Mouse (Mus musculus) myocyte (in vitro differentiated cells): ENCODE results near the gene Sugt1. TPM values are rescaled to one million over a fixed set of nuclear protein-coding genes. Genes with fewer than 3 reads are reported as not detected.

Experiments
- H3K27me3 ChIP-seq: one replicate; pipeline ENCODE4 v1.6.1; 2011; ENCODE audit not compliant: control insufficient read depth, insufficient read depth, insufficient read length
- H3K36me3 ChIP-seq: one replicate; pipeline ENCODE4 v1.6.1; 2011; ENCODE audit not compliant: control insufficient read depth, insufficient read depth
- H3K4me2 ChIP-seq: one replicate; pipeline ENCODE4 v1.6.1; 2011; ENCODE audit warnings: low read depth, control low read depth
- H3K4me3 ChIP-seq: one replicate; pipeline ENCODE4 v1.5.1; 2011; ENCODE audit warnings: mild to moderate bottlenecking, control low read depth, moderate library complexity
- H3K79me2 ChIP-seq: one replicate; pipeline ENCODE4 v1.6.1; 2011; ENCODE audit not compliant: control insufficient read depth, insufficient read depth
- H3ac ChIP-seq: one replicate; pipeline ENCODE4 v1.6.1; 2011; ENCODE audit not compliant: control insufficient read depth, insufficient read length
- CEBPB ChIP-seq: IDR thresholded peaks from 2 replicates; pipeline ENCODE4 v1.6.1; 2011; ENCODE audit warnings: mild to moderate bottlenecking, moderate library complexity; ENCODE audit not compliant: poor library complexity, insufficient read depth, severe bottlenecking
- E2F4 ChIP-seq: IDR thresholded peaks from one replicate; pipeline ENCODE4 v1.6.1; 2011; ENCODE audit warnings: mild to moderate bottlenecking, control low read depth, moderate library complexity; ENCODE audit not compliant: insufficient read depth
- MAX ChIP-seq: IDR thresholded peaks from one replicate; pipeline ENCODE4 v1.6.1; 2011; ENCODE audit warnings: low read depth, mild to moderate bottlenecking, control low read depth
- MYOD1 ChIP-seq, 3 experiments: IDR thresholded peaks; one replicate each; pipeline ENCODE4 v1.6.1; 2011; ENCODE audit warnings: control low read depth in 2 of 3, low read depth in 2 of 3, mild to moderate bottlenecking in 2 of 3, moderate library complexity in 1 of 3; ENCODE audit not compliant: insufficient read length in 2 of 3, control insufficient read depth in 1 of 3
- MYOG ChIP-seq, 3 experiments: IDR thresholded peaks; one replicate each; pipeline ENCODE4 v1.6.1; 2011; ENCODE audit warnings: control low read depth in 2 of 3, low read depth in 2 of 3, mild to moderate bottlenecking in 2 of 3; ENCODE audit not compliant: insufficient read length in 2 of 3, control insufficient read depth in 1 of 3, insufficient read depth in 1 of 3
- POLR2A ChIP-seq: IDR thresholded peaks from one replicate; pipeline ENCODE4 v1.6.1; 2011; ENCODE audit warnings: low read depth, mild to moderate bottlenecking, control low read depth, moderate library complexity; ENCODE audit not compliant: insufficient read length
- POLR2AphosphoS2 ChIP-seq: IDR thresholded peaks from one replicate; pipeline ENCODE4 v1.6.1; 2011; ENCODE audit warnings: low read depth, control low read depth; ENCODE audit not compliant: insufficient read length
- REST ChIP-seq: IDR thresholded peaks from one replicate; pipeline ENCODE4 v1.6.1; 2011; ENCODE audit warnings: mild to moderate bottlenecking, control low read depth, moderate library complexity; ENCODE audit not compliant: insufficient read depth, insufficient read length
- SRF ChIP-seq: IDR thresholded peaks from one replicate; pipeline ENCODE4 v1.6.1; 2011; ENCODE audit warnings: low read depth; ENCODE audit not compliant: control insufficient read depth, insufficient read length
- TCF12 ChIP-seq: IDR thresholded peaks from one replicate; pipeline ENCODE4 v1.6.1; 2011; ENCODE audit warnings: mild to moderate bottlenecking, control low read depth; ENCODE audit not compliant: poor library complexity, insufficient read depth, severe bottlenecking
- TCF3 ChIP-seq: IDR thresholded peaks from one replicate; pipeline ENCODE4 v1.6.1; 2011; ENCODE audit warnings: low read depth, control low read depth; ENCODE audit not compliant: insufficient read length
- USF1 ChIP-seq: IDR thresholded peaks from one replicate; pipeline ENCODE4 v1.6.1; 2011; ENCODE audit warnings: low read depth, mild to moderate bottlenecking, control low read depth, moderate library complexity
- polyA plus RNA-seq: library from polyadenylated mRNA; unstranded; fragments of >200 nt; fragmentation: generic; extraction: Trizol; gene quantifications from one replicate; pipeline ENCODE4 v1.2.1, GENCODE M21; 2012; ENCODE audit warnings: missing spikeins

Sugt1 gene
- polyA plus RNA-seq, 1 experiment: 65.4 TPM

DNA sequence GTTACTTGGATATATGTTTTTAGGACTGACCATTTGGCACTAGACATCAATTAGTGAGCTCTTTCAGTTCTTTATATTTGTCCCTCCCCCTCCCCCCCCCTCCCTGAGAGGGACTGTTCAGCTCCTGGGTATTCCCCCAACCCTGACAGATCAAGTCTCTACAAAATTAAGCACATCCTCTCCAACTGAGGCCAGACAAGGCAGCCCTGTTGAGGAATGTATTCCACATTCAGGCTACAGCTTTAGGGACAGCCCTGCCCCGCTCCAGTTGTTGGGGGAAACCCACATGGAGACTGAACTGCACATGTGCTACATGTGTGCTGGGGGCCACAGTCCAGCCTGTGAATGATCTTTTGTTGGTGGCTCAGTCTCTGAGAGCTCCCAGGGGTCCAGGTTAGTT is 34.6 kb upstream of the Sugt1 start:
- peaks cover 5% of the 10 kb centered on the region for H3K79me2 ChIP-seq
- no peak overlapping the region for H3K4me3 ChIP-seq
- H3K4me2 ChIP-seq: no peak overlapping the region
- no peak for TF ChIP-seq MAX
- TF ChIP-seq MYOG (IDR thresholded peaks at IDR 0.05; ENCODE audit: control insufficient read depth in 1 of 3, insufficient read depth in 1 of 3, insufficient read length in 2 of 3, low read depth in 2 of 3): peak in 1 of 3 experiments; percentile 35
- TF ChIP-seq MYOD1 (IDR thresholded peaks at IDR 0.05; ENCODE audit: control insufficient read depth in 1 of 3, insufficient read length in 2 of 3, low read depth in 2 of 3): no peak
- no peak overlapping the region for H3ac ChIP-seq
- no peaks in the 10 kb centered on the region for H3K36me3 ChIP-seq
- no peaks in the 10 kb centered on the region for H3K27me3 ChIP-seq

DNA sequence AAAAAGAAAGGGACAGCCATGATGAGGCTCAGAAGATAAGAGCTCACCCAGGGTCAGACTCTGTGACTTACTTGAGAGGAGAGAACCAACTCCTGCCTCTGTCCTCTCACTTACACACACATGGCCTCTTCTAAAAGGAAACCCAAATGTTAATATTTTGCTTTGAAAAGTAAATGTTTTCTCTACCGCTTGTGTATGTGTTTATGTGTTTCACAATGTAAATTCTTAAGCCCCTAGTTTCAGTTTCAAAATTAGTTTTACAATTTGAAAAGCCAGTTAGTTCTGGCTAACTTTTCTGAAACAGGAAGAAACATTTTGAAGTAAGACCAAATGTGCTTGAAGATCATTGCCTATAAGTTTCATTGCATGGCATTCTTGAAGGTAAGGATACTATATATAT is 29.7 kb upstream of the Sugt1 start:
- no peaks in the 10 kb centered on the region for H3K27me3 ChIP-seq
- TF ChIP-seq POLR2AphosphoS2: no peak
- no peak for TF ChIP-seq E2F4
- no peak for TF ChIP-seq CEBPB
- no peak for TF ChIP-seq MAX
- TF ChIP-seq MYOG (IDR thresholded peaks at IDR 0.05; ENCODE audit: control insufficient read depth in 1 of 3, insufficient read depth in 1 of 3, insufficient read length in 2 of 3, low read depth in 2 of 3): no peak
- no peak for TF ChIP-seq POLR2A
- H3K79me2 ChIP-seq: peaks cover 5% of the 10 kb centered on the region
- H3ac ChIP-seq: no peak overlapping the region
- no peaks in the 10 kb centered on the region for H3K36me3 ChIP-seq
- H3K4me3 ChIP-seq: no peak overlapping the region
- H3K4me2 ChIP-seq: no peak overlapping the region

DNA sequence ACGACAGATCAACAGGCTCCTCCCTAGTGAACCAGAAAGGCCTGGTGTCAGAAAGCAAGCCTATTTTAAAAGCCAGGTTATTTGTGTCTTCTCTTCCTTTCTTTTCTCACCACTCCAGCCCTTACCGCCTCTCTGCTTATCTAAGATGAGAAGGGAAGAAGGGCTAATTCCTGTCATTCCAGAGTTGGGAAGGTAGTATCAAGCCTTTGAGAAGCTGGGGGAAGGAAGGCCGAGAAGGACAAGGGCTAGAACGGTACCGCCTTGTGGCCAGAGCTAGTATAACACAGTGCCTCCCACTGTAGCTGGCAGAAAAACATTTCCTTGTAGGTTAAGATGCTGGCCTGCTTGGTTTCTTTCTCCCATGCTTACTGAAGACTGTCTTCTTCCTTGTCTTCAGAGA is 24.7 kb upstream of the Sugt1 start:
- Histone ChIP-seq H3K27me3 (no peaks in the 10 kb centered on the region), H3K4me2 (no peak overlapping the region), H3ac (no peak overlapping the region), H3K79me2 (no peaks in the 10 kb centered on the region), H3K36me3 (no peaks in the 10 kb centered on the region), H3K4me3 (no peak overlapping the region)
- no peak for TF ChIP-seq MYOD1 (IDR thresholded peaks at IDR 0.05; ENCODE audit: control insufficient read depth in 1 of 3, insufficient read length in 2 of 3, low read depth in 2 of 3)
- TF ChIP-seq TCF12: no peak
- TF ChIP-seq POLR2A: no peak
- no peak for TF ChIP-seq SRF
- TF ChIP-seq REST: no peak
- no peak for TF ChIP-seq CEBPB

DNA sequence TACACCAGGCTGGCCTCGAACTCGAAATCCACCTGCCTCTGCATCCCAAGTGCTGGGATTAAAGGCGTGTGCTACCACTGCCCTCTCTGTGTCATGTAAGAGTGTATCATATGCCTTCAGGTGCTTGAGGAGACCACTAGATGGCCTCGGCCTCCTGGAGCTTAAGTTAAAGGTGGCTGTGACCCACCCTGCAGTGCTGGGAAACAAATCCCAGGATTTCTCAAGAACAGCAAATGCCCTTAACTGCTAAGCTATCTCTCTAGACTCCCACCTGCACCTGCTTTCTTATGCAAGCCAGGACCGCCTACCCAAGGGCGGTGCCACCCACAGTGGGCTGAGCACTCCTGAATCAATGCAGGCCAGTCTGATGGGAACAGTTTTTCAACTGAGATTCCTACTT is 22.7 kb upstream of the Sugt1 start:
- H3ac ChIP-seq: no peak overlapping the region
- peaks cover 4% of the 10 kb centered on the region for H3K36me3 ChIP-seq
- H3K4me3 ChIP-seq: no peak overlapping the region
- TF ChIP-seq MYOD1 (IDR thresholded peaks at IDR 0.05; ENCODE audit: control insufficient read depth in 1 of 3, insufficient read length in 2 of 3, low read depth in 2 of 3): no peak
- TF ChIP-seq SRF: no peak
- no peak for TF ChIP-seq TCF3
- TF ChIP-seq USF1: no peak
- no peak for TF ChIP-seq E2F4
- no peak for TF ChIP-seq MAX
- no peak for TF ChIP-seq POLR2AphosphoS2
- no peak for TF ChIP-seq TCF12
- no peak for TF ChIP-seq CEBPB
- TF ChIP-seq REST: no peak
- no peak for TF ChIP-seq MYOG (IDR thresholded peaks at IDR 0.05; ENCODE audit: control insufficient read depth in 1 of 3, insufficient read depth in 1 of 3, insufficient read length in 2 of 3, low read depth in 2 of 3)
- no peaks in the 10 kb centered on the region for H3K27me3 ChIP-seq
- H3K79me2 ChIP-seq: no peaks in the 10 kb centered on the region
- no peak overlapping the region for H3K4me2 ChIP-seq

DNA sequence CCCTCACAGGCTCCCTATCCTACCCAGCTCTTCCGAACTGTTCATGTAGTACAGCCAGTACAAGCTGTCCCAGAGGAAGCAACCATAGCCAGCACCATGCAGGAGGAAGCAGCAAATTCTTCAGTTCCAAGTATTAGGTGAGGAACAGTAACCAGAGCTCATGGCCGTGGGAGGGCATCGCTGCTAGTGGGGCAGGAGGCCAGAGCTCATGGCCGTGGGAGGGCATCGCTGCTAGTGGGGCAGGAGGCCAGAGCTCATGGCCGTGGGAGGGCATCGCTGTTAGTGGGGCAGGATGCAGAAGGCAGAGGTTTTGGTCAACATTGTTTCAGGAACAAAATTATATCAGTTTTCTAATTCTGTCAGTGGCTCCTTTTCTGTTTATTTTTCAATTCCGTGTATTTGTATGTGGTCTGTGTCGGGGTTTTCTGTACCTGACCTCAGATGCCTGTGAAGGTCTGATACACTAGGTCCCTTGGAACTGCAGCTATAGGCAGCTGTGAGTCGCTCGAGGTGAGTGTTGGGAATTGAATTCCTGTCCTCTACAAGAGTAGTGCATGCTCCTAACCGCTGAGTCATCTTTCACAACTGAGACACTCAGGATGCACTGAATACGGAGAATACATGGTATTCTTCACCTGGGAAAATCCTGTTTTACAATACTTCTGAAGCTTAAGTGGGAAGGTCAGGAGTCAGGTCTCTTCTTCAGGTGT is 13.9 kb upstream of the Sugt1 start:
- Histone ChIP-seq H3K4me3 (no peak overlapping the region), H3K79me2 (no peaks in the 10 kb centered on the region), H3ac (no peak overlapping the region), H3K27me3 (no peaks in the 10 kb centered on the region), H3K36me3 (no peaks in the 10 kb centered on the region), H3K4me2 (no peak overlapping the region)
- TF ChIP-seq TCF12 (no peak), TCF3 (no peak), SRF (no peak), MYOG (IDR thresholded peaks at IDR 0.05; ENCODE audit: control insufficient read depth in 1 of 3, insufficient read depth in 1 of 3, insufficient read length in 2 of 3, low read depth in 2 of 3) (no peak), E2F4 (no peak), MAX (no peak), REST (no peak), USF1 (no peak), MYOD1 (IDR thresholded peaks at IDR 0.05; ENCODE audit: control insufficient read depth in 1 of 3, insufficient read length in 2 of 3, low read depth in 2 of 3) (no peak), POLR2A (no peak), POLR2AphosphoS2 (no peak)
